Mouse (Mus musculus): ENCODE data around the gene Casz1.

DNA sequence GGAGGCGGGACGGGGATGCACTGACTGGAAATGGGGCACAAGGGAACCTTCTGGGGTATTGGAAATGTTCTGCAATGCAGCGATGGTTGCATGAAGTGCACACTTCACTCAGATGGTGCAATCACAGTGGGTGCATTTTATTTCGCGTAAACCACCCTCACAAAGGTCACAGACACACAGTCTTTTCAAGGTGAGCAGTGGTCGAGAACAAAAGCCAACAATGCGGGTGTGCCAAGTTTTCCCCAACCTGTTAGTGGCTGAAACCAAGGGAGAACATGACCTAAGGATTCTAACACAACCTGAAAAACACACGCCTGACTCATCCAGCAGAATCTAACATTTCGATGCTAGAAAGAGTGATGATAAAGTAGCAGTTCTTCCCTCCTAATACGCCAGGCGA is 174.7 kb downstream of the Casz1 start:
- TF ChIP-seq GATA1 (IDR thresholded peaks at IDR 0.05; ENCODE audit: low read length) (no peak), TAL1 (IDR thresholded peaks at IDR 0.05; ENCODE audit: low read length) (no peak)
